Mouse (Mus musculus) testis, adult 2 months (tissue): ENCODE data around the gene Lmx1b.

Source experiments
- CTCF ChIP-seq: fragments of 200-500 bp; IDR thresholded peaks from 2 replicates; pipeline ENCODE4 v1.5.1; 2012; ENCODE audit warnings: low read depth, mild to moderate bottlenecking, inconsistent platforms, low read length, moderate library complexity; ENCODE audit not compliant: control insufficient read depth, insufficient read depth, insufficient replicate concordance
- POLR2A ChIP-seq: fragments of 200-500 bp; IDR thresholded peaks from 2 replicates; pipeline ENCODE4 v1.6.1; 2012; ENCODE audit warnings: low read depth, mild to moderate bottlenecking, inconsistent platforms, low read length, moderate library complexity; ENCODE audit not compliant: control insufficient read depth

- TF ChIP-seq POLR2A (no peak), CTCF (no peak)
These were observed 9.1 kb downstream of the Lmx1b start for GRCm38 (mm10) chr2:33631022-33631707.
